Mouse (Mus musculus) kidney, postnatal 36 days (tissue): Measurements from ENCODE around the gene Cenpi.
"Not testable (repeated sequence)": the region's sequence is repeated elsewhere in the genome, so short reads cannot be mapped to it uniquely, and the experiment has no call there.

Source experiments
- DNase-seq, 2 experiments: peaks; one replicate each; pipeline ENCODE4 v3.0.0; 2021 to 2022; ENCODE audit warnings: mixed read lengths in 2 of 2

The Cenpi gene

GRCm38 (mm10) chrX:134307534-134308274 is at the start of gene Cenpi:
TSS of gene Cenpi (plus strand) at chrX:134308084.
- peak; percentile 85 to 91 for DNase-seq

- no peak for DNase-seq
Measured at GRCm38 (mm10) chrX:134261191-134261590, 46.7 kb upstream of the Cenpi start.

GRCm38 (mm10) chrX:134262129-134262528 is 45.8 kb upstream of the Cenpi start:
- DNase-seq, result no peak

GRCm38 (mm10) chrX:134275715-134276114 is 32.2 kb upstream of the Cenpi start:
- peak; percentile 44 to 69 for DNase-seq

GRCm38 (mm10) chrX:134276275-134277160 is 31.4 kb upstream of the Cenpi start, which contains the start of gene Trmt2b:
TSS of gene Trmt2b (minus strand) at chrX:134276984.
- DNase-seq, result peak; percentile 78 to 85

- DNase-seq, result no peak
Measured at GRCm38 (mm10) chrX:134280531-134280930, 27.4 kb upstream of the Cenpi start.

GRCm38 (mm10) chrX:134285102-134285501 is 22.8 kb upstream of the Cenpi start:
- no peak for DNase-seq

GRCm38 (mm10) chrX:134285791-134286190 is 22.1 kb upstream of the Cenpi start:
- no peak for DNase-seq

GRCm38 (mm10) chrX:134287305-134287704 is 20.6 kb upstream of the Cenpi start:
- no peak for DNase-seq

- peak; percentile 42 to 72 for DNase-seq
Measured at GRCm38 (mm10) chrX:134296301-134296700, 11.6 kb upstream of the Cenpi start.

GRCm38 (mm10) chrX:134296737-134297136 is 11.1 kb upstream of the Cenpi start:
- DNase-seq, result no peak

GRCm38 (mm10) chrX:134297195-134297594 is 10.7 kb upstream of the Cenpi start:
- no peak for DNase-seq

GRCm38 (mm10) chrX:134300219-134300618 is 7.7 kb upstream of the Cenpi start:
- no peak for DNase-seq

- DNase-seq, result no peak
Measured at GRCm38 (mm10) chrX:134303287-134303686, 4.6 kb upstream of the Cenpi start.

- no peak for DNase-seq
Measured at GRCm38 (mm10) chrX:134308275-134308634, 371 bp downstream of the Cenpi start.

- not testable (repeated sequence) for DNase-seq
Measured at GRCm38 (mm10) chrX:134311193-134311592, 3.3 kb downstream of the Cenpi start.

- DNase-seq, result peak; percentile 24 to 72
Measured at GRCm38 (mm10) chrX:134319153-134319932, 11.5 kb downstream of the Cenpi start.

GRCm38 (mm10) chrX:134333280-134333679 is 25.4 kb downstream of the Cenpi start:
- peak in 1 of 2 experiments; percentile 36 for DNase-seq

- no peak for DNase-seq
Measured at GRCm38 (mm10) chrX:134342735-134343134, 34.9 kb downstream of the Cenpi start.

GRCm38 (mm10) chrX:134350205-134350604 is 42.3 kb downstream of the Cenpi start:
- no peak for DNase-seq

GRCm38 (mm10) chrX:134353848-134354247 is 46.0 kb downstream of the Cenpi start:
- DNase-seq, result peak in 1 of 2 experiments; percentile 5

- DNase-seq, result no peak
Measured at GRCm38 (mm10) chrX:134359336-134359735, 51.5 kb downstream of the Cenpi start.

GRCm38 (mm10) chrX:134362156-134362555 is 54.3 kb downstream of the Cenpi start:
- no peak for DNase-seq
